Mouse (Mus musculus) intestine, postnatal 0 days (tissue): ENCODE measurements around the gene Gucy2e. TPM values are rescaled to one million over a fixed set of nuclear protein-coding genes. Genes with fewer than 3 reads are reported as not detected.

Experiments used
- ATAC-seq: fragments of 200-750 bp; cut with Nextera tagmentation; 2 replicates; pipeline ENCODE4 v1.8.0; 2017; ENCODE audit warnings: mild to moderate bottlenecking, moderate TSS enrichment, moderate library complexity
- H3K27ac ChIP-seq: fragments of 300-500 bp; sonication (generic); 2 replicates; pipeline ENCODE4 v1.5.1; 2014; ENCODE audit warnings: mild to moderate bottlenecking, low read depth, low read length, moderate library complexity
- H3K27me3 ChIP-seq: fragments of 300-500 bp; sonication (generic); replicated peaks from 2 replicates; pipeline ENCODE4 v1.6.1; 2014; ENCODE audit warnings: low read length, mixed read lengths; ENCODE audit not compliant: control insufficient read depth, insufficient read depth
- H3K36me3 ChIP-seq: fragments of 300-500 bp; sonication (generic); 2 replicates; pipeline ENCODE4 v1.6.1; 2014; ENCODE audit warnings: mild to moderate bottlenecking, moderate library complexity; ENCODE audit not compliant: control insufficient read depth, insufficient read depth
- H3K4me1 ChIP-seq: fragments of 300-500 bp; sonication (generic); replicated peaks from 2 replicates; pipeline ENCODE4 v1.6.1; 2014; ENCODE audit warnings: antibody characterized with exemption, low read length, mixed read lengths; ENCODE audit not compliant: control insufficient read depth, insufficient read depth
- H3K4me2 ChIP-seq: fragments of 300-500 bp; sonication (generic); replicated peaks from 2 replicates; pipeline ENCODE4 v1.6.1; 2014; ENCODE audit warnings: low read depth, mild to moderate bottlenecking, moderate library complexity
- H3K4me3 ChIP-seq: fragments of 300-500 bp; sonication (generic); 2 replicates; pipeline ENCODE4 v1.5.1; 2014; ENCODE audit warnings: low read depth, low read length
- H3K9ac ChIP-seq: fragments of 300-500 bp; sonication (generic); 2 replicates; pipeline ENCODE4 v1.6.1; 2014; ENCODE audit warnings: mild to moderate bottlenecking, low read depth, low read length
- H3K9me3 ChIP-seq: fragments of 300-500 bp; sonication (generic); 2 replicates; pipeline ENCODE4 v1.6.1; 2016; ENCODE audit warnings: mixed run types; ENCODE audit not compliant: control insufficient read depth
- CTCF ChIP-seq: sonication (generic); IDR thresholded peaks from 2 replicates; pipeline ENCODE4 v1.5.1; 2016; ENCODE audit warnings: low read depth, mild to moderate bottlenecking, control low read depth, antibody characterized with exemption, moderate library complexity
- WGBS: fragments of 180-500 bp; shearing (Covaris S2); extraction: QIAGEN DNeasy Blood & Tissue Kit; methylation state at CpG from one replicate; pipeline ENCODE4 v1.1.7; 2014; 5-methylcytosine and 5-hydroxymethylcytosine counted together
- polyA plus RNA-seq: library from polyadenylated mRNA; unstranded; fragments of >200 nt; fragmentation: Nextera tagmentation; extraction: Ambion mirVana; gene quantifications from 2 replicates; pipeline ENCODE4 v1.2.1, GENCODE M21; 2015

The Gucy2e gene
- polyA plus RNA-seq, 1 experiment from 2014 or later = 0.03 TPM

- no peak for ATAC-seq
- H3K27ac ChIP-seq = no peak overlapping the region
- no peaks in the 10 kb centered on the region for H3K27me3 ChIP-seq
- H3K4me3 ChIP-seq = no peak overlapping the region
- TF ChIP-seq CTCF = no peak
- no peak overlapping the region for H3K4me2 ChIP-seq
- H3K9me3 ChIP-seq = no peaks in the 10 kb centered on the region
- WGBS = 75% methylated on average over 3 of the region's 3 CpGs
- no peaks in the 10 kb centered on the region for H3K36me3 ChIP-seq
- H3K4me1 ChIP-seq = no peaks in the 10 kb centered on the region
- H3K9ac ChIP-seq = no peak overlapping the region
Measured at GRCm38 (mm10) chr11:69249131-69249530, 12.3 kb upstream of the Gucy2e start.

- Histone ChIP-seq H3K27me3 (no peaks in the 10 kb centered on the region), H3K9ac (no peak overlapping the region), H3K27ac (no peak overlapping the region), H3K4me3 (no peak overlapping the region), H3K4me1 (no peaks in the 10 kb centered on the region), H3K4me2 (peak overlapping the region; percentile 4; the same call in 1 of the 2 replicates), H3K36me3 (no peaks in the 10 kb centered on the region), H3K9me3 (no peaks in the 10 kb centered on the region)
- WGBS = 28% methylated on average over 2 of the region's 2 CpGs
- ATAC-seq = no peak
- no peak for TF ChIP-seq CTCF
Measured at GRCm38 (mm10) chr11:69245643-69246042, 8.8 kb upstream of the Gucy2e start.

- Histone ChIP-seq H3K27me3 (no peaks in the 10 kb centered on the region), H3K4me3 (no peak overlapping the region), H3K36me3 (no peaks in the 10 kb centered on the region), H3K9ac (no peak overlapping the region), H3K4me1 (no peaks in the 10 kb centered on the region), H3K4me2 (no peak overlapping the region; the same call in 1 of the 2 replicates), H3K27ac (no peak overlapping the region), H3K9me3 (no peaks in the 10 kb centered on the region)
- 12% methylated on average over 2 of the region's 2 CpGs for WGBS
- TF ChIP-seq CTCF = peak; percentile 79
- ATAC-seq = no peak
Measured at GRCm38 (mm10) chr11:69244911-69245310, 8.1 kb upstream of the Gucy2e start.

GRCm38 (mm10) chr11:69236061-69236925 lies 543 bp downstream of the Gucy2e start:
- Histone ChIP-seq H3K27me3 (peaks cover 35% of the 10 kb centered on the region), H3K27ac (no peak overlapping the region), H3K4me3 (peak overlapping the region; percentile 39), H3K36me3 (no peaks in the 10 kb centered on the region), H3K9ac (peak overlapping the region; percentile 40), H3K4me2 (peak overlapping the region; percentile 79), H3K9me3 (no peaks in the 10 kb centered on the region), H3K4me1 (no peaks in the 10 kb centered on the region)
- WGBS = 9% methylated on average over 51 of the region's 51 CpGs
- peak; percentile 17; the same call in 1 of the 2 replicates for ATAC-seq
- no peak for TF ChIP-seq CTCF

GRCm38 (mm10) chr11:69235285-69236060 lies 1.4 kb downstream of the Gucy2e start:
- Histone ChIP-seq H3K4me2 (peak overlapping the region; percentile 79), H3K4me1 (no peaks in the 10 kb centered on the region), H3K27ac (no peak overlapping the region), H3K9me3 (no peaks in the 10 kb centered on the region), H3K4me3 (peak overlapping the region; percentile 39), H3K9ac (peak overlapping the region; percentile 40), H3K36me3 (no peaks in the 10 kb centered on the region), H3K27me3 (peaks cover 35% of the 10 kb centered on the region)
- WGBS = 2% methylated on average over 33 of the region's 33 CpGs
- peak; percentile 64 for TF ChIP-seq CTCF
- peak; percentile 83 for ATAC-seq

GRCm38 (mm10) chr11:69233141-69233540 lies 3.7 kb downstream of the Gucy2e start:
- H3K27me3 ChIP-seq = peaks cover 32% of the 10 kb centered on the region
- no peaks in the 10 kb centered on the region for H3K36me3 ChIP-seq
- no peaks in the 10 kb centered on the region for H3K9me3 ChIP-seq
- no peak overlapping the region for H3K9ac ChIP-seq
- no peak for TF ChIP-seq CTCF
- no peak overlapping the region for H3K4me3 ChIP-seq
- no peaks in the 10 kb centered on the region for H3K4me1 ChIP-seq
- no peak for ATAC-seq
- 84% methylated on average over 2 of the region's 2 CpGs for WGBS
- no peak overlapping the region for H3K27ac ChIP-seq
- no peak overlapping the region for H3K4me2 ChIP-seq
